Mouse (Mus musculus) liver, embryonic 16.5 days (tissue): ENCODE data around the gene Vash2. TPM values are rescaled to one million over a fixed set of nuclear protein-coding genes. Genes with fewer than 3 reads are reported as not detected.

Experiments
- ATAC-seq: fragments of 200-750 bp; cut with Nextera tagmentation; 2 replicates; pipeline ENCODE4 v1.8.0; 2017; ENCODE audit warnings: low read depth, mild to moderate bottlenecking, moderate number of reproducible peaks, moderate library complexity
- H3K27ac ChIP-seq: fragments of 300-500 bp; sonication (generic); 2 replicates; pipeline ENCODE4 v1.5.1; 2014; ENCODE audit warnings: mild to moderate bottlenecking, low read length
- H3K27me3 ChIP-seq: fragments of 300-500 bp; sonication (generic); 2 replicates; pipeline ENCODE4 v1.6.1; 2014; ENCODE audit warnings: low read depth, low read length, mixed read lengths; ENCODE audit not compliant: control insufficient read depth, insufficient read depth
- H3K36me3 ChIP-seq: fragments of 300-500 bp; sonication (generic); 2 replicates; pipeline ENCODE4 v1.6.1; 2014; ENCODE audit warnings: mild to moderate bottlenecking; ENCODE audit not compliant: control insufficient read depth, insufficient read depth
- H3K4me1 ChIP-seq: fragments of 300-500 bp; sonication (generic); 2 replicates; pipeline ENCODE4 v1.6.1; 2014; ENCODE audit warnings: low read depth, low read length, mixed read lengths; ENCODE audit not compliant: control insufficient read depth
- H3K4me2 ChIP-seq: fragments of 300-500 bp; sonication (generic); 2 replicates; pipeline ENCODE4 v1.6.1; 2014; ENCODE audit warnings: low read depth, low read length, mixed read lengths
- H3K4me3 ChIP-seq: fragments of 300-500 bp; sonication (generic); 2 replicates; pipeline ENCODE4 v1.5.1; 2014; ENCODE audit warnings: low read depth, mild to moderate bottlenecking, low read length
- H3K9ac ChIP-seq: fragments of 300-500 bp; sonication (generic); 2 replicates; pipeline ENCODE4 v1.6.1; 2014; ENCODE audit warnings: low read depth, low read length
- H3K9me3 ChIP-seq: fragments of 300-500 bp; sonication (generic); replicated peaks from 2 replicates; pipeline ENCODE4 v1.6.1; 2016; ENCODE audit warnings: low read length; ENCODE audit not compliant: control insufficient read depth
- WGBS: fragments of 180-500 bp; shearing (Covaris S2); extraction: QIAGEN DNeasy Blood & Tissue Kit; methylation state at CpG from one replicate; pipeline ENCODE4 v1.1.7; 2014; ENCODE audit not compliant: insufficient replicate concordance; 5-methylcytosine and 5-hydroxymethylcytosine counted together
- polyA plus RNA-seq: library from polyadenylated mRNA; unstranded; fragments of >200 nt; fragmentation: Nextera tagmentation; extraction: Ambion mirVana; gene quantifications from 2 replicates; pipeline ENCODE4 v1.2.1, GENCODE M21; 2015

Vash2 gene
- polyA plus RNA-seq, 1 experiment from 2014 or later, result 0.94 TPM

DNA sequence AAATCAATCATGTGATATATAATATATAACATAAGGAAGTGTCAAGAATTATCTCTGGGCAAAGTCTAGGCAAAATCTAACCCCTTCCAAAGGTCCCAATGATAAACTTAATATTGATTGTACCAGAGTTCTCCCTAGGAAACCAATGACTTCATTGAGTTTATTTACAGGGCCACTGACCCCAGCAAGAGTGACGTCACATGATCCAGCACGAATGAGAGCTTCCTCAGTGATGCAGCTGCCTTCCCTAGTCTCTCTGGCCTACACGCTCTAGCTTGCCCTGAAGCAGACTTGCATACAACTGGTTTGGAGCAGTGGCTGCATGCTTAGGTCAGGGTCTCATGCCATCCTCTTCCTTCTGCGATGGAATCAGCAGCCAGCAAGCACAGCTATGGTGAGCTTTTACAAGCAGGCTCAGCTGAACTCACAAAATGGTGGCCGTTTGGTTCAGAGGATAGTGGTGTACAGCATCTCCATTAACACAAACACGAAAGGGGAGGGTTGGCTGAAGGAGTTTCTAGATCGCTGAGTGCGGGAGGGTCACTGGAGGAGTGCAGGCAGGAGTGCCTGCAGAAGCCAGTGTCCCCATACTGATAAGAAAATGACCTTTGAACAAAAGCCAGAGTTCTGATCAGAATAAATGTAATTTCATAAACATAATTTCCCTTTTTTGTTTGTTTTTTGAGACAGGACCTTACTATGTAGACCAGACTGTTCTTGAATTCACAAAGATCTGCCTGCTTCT lies 59.2 kb downstream of the Vash2 start:
- H3K4me1 ChIP-seq, result no peaks in the 10 kb centered on the region
- H3K4me2 ChIP-seq, result no peak overlapping the region
- ATAC-seq, result no peak
- no peak overlapping the region for H3K9ac ChIP-seq
- H3K4me3 ChIP-seq, result no peak overlapping the region
- 48% methylated on average over 8 of the region's 8 CpGs for WGBS
- no peaks in the 10 kb centered on the region for H3K27me3 ChIP-seq
- H3K36me3 ChIP-seq, result no peaks in the 10 kb centered on the region
- H3K27ac ChIP-seq, result no peak overlapping the region
- no peaks in the 10 kb centered on the region for H3K9me3 ChIP-seq

DNA sequence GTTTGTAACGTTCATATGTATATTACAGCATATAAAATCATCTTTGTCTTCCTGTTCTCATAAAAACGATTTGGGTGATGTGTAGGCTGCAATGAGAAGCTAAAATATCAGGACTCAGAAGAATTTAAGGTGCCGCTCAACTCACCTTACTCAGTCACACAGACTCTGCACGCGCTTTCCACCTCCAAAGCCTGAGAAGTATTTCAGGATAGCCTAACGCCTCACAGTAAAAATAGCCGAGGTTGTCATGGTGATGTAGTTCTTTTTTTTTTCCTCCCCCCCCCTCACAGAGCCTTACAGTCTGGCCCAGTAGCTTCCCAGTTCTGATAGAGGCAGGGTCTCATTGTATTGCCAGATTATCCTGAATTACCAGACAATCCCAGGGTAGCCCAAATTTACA lies 60.2 kb downstream of the Vash2 start:
- H3K4me3 ChIP-seq, result no peak overlapping the region
- no peak overlapping the region for H3K27ac ChIP-seq
- no peak for ATAC-seq
- H3K4me2 ChIP-seq, result no peak overlapping the region
- H3K9me3 ChIP-seq, result no peaks in the 10 kb centered on the region
- 52% methylated on average over 7 of the region's 7 CpGs for WGBS
- H3K4me1 ChIP-seq, result no peaks in the 10 kb centered on the region
- H3K9ac ChIP-seq, result no peak overlapping the region
- no peaks in the 10 kb centered on the region for H3K36me3 ChIP-seq
- no peaks in the 10 kb centered on the region for H3K27me3 ChIP-seq

GRCm38 (mm10) chr1:190912623-190913022 lies 66.5 kb downstream of the Vash2 start:
- no peak overlapping the region for H3K9ac ChIP-seq
- H3K4me3 ChIP-seq, result no peak overlapping the region
- 52% methylated on average over 1 of the region's 1 CpGs for WGBS
- H3K36me3 ChIP-seq, result no peaks in the 10 kb centered on the region
- H3K27ac ChIP-seq, result no peak overlapping the region
- H3K9me3 ChIP-seq, result no peaks in the 10 kb centered on the region
- H3K4me1 ChIP-seq, result peaks cover 12% of the 10 kb centered on the region
- no peak for ATAC-seq
- H3K27me3 ChIP-seq, result no peaks in the 10 kb centered on the region
- no peak overlapping the region for H3K4me2 ChIP-seq

DNA sequence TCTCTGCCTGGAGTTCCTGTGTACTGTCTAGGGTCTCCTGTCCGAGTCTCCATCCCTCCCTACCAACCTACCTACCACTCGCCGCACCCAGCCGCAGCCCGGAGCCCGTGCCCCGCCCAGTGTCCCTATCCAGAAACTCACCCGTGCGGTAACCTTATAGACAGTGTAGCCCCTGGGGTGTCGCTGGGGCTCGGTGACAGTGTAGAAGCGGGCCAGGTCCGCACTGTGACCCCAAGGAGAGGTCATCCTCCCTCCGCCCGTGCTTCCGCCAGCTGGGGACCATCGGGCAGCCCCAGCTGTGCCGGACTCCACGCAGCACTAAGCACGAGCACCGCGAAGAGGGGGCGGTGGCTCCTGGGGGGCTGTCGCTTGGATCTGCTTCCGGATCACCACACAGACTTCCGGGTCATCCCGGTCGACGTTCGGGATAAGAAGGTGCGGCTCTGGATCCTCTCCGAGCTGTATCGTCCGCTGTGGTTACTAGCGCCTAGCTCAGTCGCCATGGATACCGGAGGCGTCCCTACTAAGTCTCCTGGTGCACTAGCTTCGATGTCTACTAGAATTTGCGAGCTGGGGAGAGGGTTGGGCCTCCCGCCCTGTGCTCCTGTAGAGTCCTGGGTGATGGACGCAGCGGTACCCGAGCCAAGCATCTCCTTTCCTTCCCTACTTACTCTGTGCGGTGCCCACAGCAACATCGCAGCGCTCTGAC lies 67.5 kb downstream of the Vash2 start, which contains the start of gene Rps6kc1:
TSS of gene Rps6kc1 (minus strand) at position 356 of the 709 bp plus-strand sequence.
- Histone ChIP-seq H3K4me2 (peak within 1 kb of the TSS; percentile 83), H3K27ac (0 out of 2 replicates have a peak within 1 kb of the TSS, but pooled peaks have one; percentile 5), H3K27me3 (no peaks in the 10 kb centered on the region), H3K4me3 (peak within 1 kb of the TSS; percentile 77), H3K36me3 (no peaks in the 10 kb centered on the region), H3K4me1 (peaks cover 12% of the 10 kb centered on the region), H3K9me3 (no peaks in the 10 kb centered on the region), H3K9ac (peak within 1 kb of the TSS; percentile 76)
- peak; percentile 87 for ATAC-seq
- WGBS, result under 1% methylated on average over 47 of the region's 47 CpGs

DNA sequence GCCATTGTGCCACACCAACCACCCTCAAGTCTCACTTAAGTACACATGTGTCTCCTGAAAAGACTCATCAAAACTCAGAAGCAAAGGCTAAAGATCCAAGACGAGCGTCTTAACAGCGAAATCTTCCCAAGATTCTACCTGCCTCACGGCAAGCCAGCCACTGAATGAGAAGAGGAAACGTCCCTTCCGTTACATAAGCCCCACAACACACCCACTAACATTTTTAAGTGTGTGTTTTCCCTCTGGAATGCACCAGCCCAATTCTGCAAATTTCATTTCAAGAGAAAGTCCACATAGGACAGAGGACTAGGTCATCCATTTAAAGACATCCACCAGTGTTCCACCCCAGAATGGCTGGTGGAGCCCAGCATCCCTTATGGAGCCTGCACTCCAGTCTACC lies 68.3 kb downstream of the Vash2 start:
- peak overlapping the region; percentile 77 for H3K4me3 ChIP-seq
- no peaks in the 10 kb centered on the region for H3K27me3 ChIP-seq
- 0 out of 2 replicates have a peak overlapping the region, but pooled peaks have one; percentile 5 for H3K27ac ChIP-seq
- no peak for ATAC-seq
- no peaks in the 10 kb centered on the region for H3K36me3 ChIP-seq
- peak overlapping the region; percentile 83 for H3K4me2 ChIP-seq
- peaks cover 12% of the 10 kb centered on the region for H3K4me1 ChIP-seq
- no peaks in the 10 kb centered on the region for H3K9me3 ChIP-seq
- 57% methylated on average over 6 of the region's 6 CpGs for WGBS
- peak overlapping the region; percentile 76; the same call in 1 of the 2 replicates for H3K9ac ChIP-seq

DNA sequence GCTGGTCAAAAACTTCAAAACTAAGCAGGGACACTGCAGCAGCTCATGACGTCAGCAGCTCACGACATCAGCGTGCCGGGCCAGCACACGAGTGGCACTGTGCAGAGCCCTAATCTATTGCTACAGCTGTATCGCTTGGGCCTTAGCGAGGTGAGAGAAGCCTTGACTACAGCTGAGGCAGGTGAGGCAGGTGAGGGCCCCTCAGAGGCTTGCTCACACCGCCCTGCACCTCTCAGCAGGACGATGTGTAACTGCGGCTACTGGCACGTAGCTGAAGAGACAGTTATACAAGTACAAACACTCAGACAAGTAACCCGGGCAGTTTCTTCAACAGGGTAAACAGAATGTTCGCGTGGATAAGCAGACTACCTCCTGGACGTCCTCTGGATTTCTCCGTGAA lies 74.4 kb downstream of the Vash2 start:
- no peak for ATAC-seq
- 0 out of 2 replicates have a peak, but pooled peaks cover 4% of the 10 kb centered on the region for H3K36me3 ChIP-seq
- H3K4me3 ChIP-seq, result no peak overlapping the region
- no peaks in the 10 kb centered on the region for H3K27me3 ChIP-seq
- no peaks in the 10 kb centered on the region for H3K4me1 ChIP-seq
- H3K9ac ChIP-seq, result no peak overlapping the region
- WGBS, result 76% methylated on average over 16 of the region's 16 CpGs
- no peaks in the 10 kb centered on the region for H3K9me3 ChIP-seq
- no peak overlapping the region for H3K4me2 ChIP-seq
- no peak overlapping the region for H3K27ac ChIP-seq

DNA sequence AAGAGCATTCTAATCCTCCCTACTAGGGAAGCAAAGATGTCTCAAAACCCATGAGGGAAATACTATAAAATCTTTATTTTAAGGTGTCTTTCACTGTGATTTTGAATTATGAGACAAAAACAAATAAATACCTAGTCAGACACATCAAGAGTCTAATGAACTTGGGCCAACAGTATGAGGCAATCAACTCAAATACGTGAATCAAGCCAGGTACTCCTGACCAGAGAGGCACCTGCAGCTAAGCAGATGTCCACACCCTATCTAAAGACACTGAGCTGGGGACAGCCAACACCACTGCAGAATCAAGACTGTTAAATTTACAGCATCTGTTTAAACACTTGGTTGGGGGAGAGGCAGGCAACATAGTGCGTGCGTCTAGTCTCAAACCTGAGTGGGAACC lies 75.0 kb downstream of the Vash2 start:
- Histone ChIP-seq H3K27ac (no peak overlapping the region), H3K4me1 (no peaks in the 10 kb centered on the region), H3K4me2 (no peak overlapping the region), H3K9me3 (no peaks in the 10 kb centered on the region), H3K4me3 (no peak overlapping the region), H3K27me3 (no peaks in the 10 kb centered on the region), H3K36me3 (0 out of 2 replicates have a peak, but pooled peaks cover 4% of the 10 kb centered on the region), H3K9ac (no peak overlapping the region)
- ATAC-seq, result no peak
- 82% methylated on average over 3 of the region's 3 CpGs for WGBS

- ATAC-seq, result no peak
- Histone ChIP-seq H3K4me2 (no peak overlapping the region), H3K4me3 (no peak overlapping the region), H3K4me1 (no peaks in the 10 kb centered on the region), H3K9me3 (no peaks in the 10 kb centered on the region), H3K9ac (no peak overlapping the region), H3K27ac (no peak overlapping the region), H3K27me3 (no peaks in the 10 kb centered on the region), H3K36me3 (0 out of 2 replicates have a peak, but pooled peaks cover 4% of the 10 kb centered on the region)
- WGBS, result 56% methylated on average over 2 of the region's 2 CpGs
Observed at GRCm38 (mm10) chr1:190901082-190901481, 78.0 kb downstream of the Vash2 start.
